Mouse (Mus musculus) spleen, adult 2 months (tissue): ENCODE data around the gene Sec24a. TPM values are rescaled to one million over a fixed set of nuclear protein-coding genes. Genes with fewer than 3 reads are reported as not detected.
"Not testable (repeated sequence)": the region's sequence is repeated elsewhere in the genome, so short reads cannot be mapped to it uniquely, and the experiment has no call there.

Source experiments
- DNase-seq, 2 experiments: peaks; one replicate each; pipeline versions ENCODE4 v3.0.0 to v3.0.0-alpha.2; 2012 to 2021; ENCODE audit warnings: low spot score in 2 of 2, low read depth in 1 of 2
- H3K27ac ChIP-seq: fragments of 200-500 bp; 2 replicates; pipeline ENCODE4 v1.5.1; 2012; ENCODE audit warnings: low read length, inconsistent platforms; ENCODE audit not compliant: insufficient read depth
- H3K27me3 ChIP-seq: fragments of 200-500 bp; 2 replicates; pipeline ENCODE4 v1.6.1; 2012; ENCODE audit warnings: mild to moderate bottlenecking, moderate library complexity, low read length, inconsistent platforms; ENCODE audit not compliant: control insufficient read depth, insufficient read depth
- H3K36me3 ChIP-seq: fragments of 200-500 bp; 2 replicates; pipeline ENCODE4 v1.6.1; 2012; ENCODE audit warnings: mild to moderate bottlenecking, low read length, inconsistent platforms; ENCODE audit not compliant: control insufficient read depth, insufficient read depth
- H3K4me1 ChIP-seq: fragments of 200-500 bp; 2 replicates; pipeline ENCODE4 v1.6.1; 2011; ENCODE audit warnings: inconsistent platforms; ENCODE audit not compliant: control insufficient read depth, insufficient read depth, insufficient read length
- H3K4me3 ChIP-seq: fragments of 200-500 bp; 2 replicates; pipeline ENCODE4 v1.5.1; 2011; ENCODE audit warnings: mild to moderate bottlenecking, inconsistent platforms; ENCODE audit not compliant: insufficient read depth, insufficient read length; ENCODE audit errors: extremely low read depth
- CTCF ChIP-seq: fragments of 200-500 bp; IDR thresholded peaks from 2 replicates; pipeline ENCODE4 v1.5.1; 2011; ENCODE audit warnings: mild to moderate bottlenecking, inconsistent platforms; ENCODE audit not compliant: insufficient read depth, insufficient read length, insufficient replicate concordance; ENCODE audit errors: extremely low read depth
- POLR2A ChIP-seq: fragments of 200-500 bp; IDR thresholded peaks from 2 replicates; pipeline ENCODE4 v1.6.1; 2011; ENCODE audit warnings: low read depth, low read length, inconsistent platforms
- WGBS: fragments of 180-500 bp; shearing (Covaris S2); methylation state at CpG from one replicate; pipeline ENCODE4 v1.1.7; 2018; 5-methylcytosine and 5-hydroxymethylcytosine counted together
- polyA plus RNA-seq: library from polyadenylated mRNA; depleted of rRNA; stranded (reverse); fragments of >200 nt; gene quantifications from 2 replicates; pipeline ENCODE4 v1.2.3, GENCODE M21; 2012

The Sec24a gene
- polyA plus RNA-seq, 1 experiment, result 10.0 TPM

DNA sequence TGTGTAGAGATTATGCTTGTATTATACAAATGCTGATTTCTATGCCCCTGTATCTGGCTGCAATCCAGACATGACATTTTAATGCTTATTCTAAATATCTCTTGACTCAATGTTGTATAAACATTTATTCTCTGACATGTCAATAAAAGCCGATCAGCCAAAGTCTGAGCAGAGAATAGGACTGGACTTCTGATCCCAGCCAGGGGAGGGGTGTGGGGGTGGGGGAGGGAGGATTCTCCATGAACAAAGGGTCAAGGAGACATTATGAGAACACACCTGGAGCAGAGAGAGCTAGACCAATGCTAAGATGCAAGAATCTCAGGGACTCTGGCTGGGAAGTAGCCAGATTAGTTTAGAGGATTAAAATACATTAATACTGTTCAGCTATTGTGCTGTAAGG is 17.3 kb downstream of the Sec24a start:
- 95% methylated on average over 1 of the region's 1 CpGs for WGBS
- no peak for TF ChIP-seq POLR2A
- TF ChIP-seq CTCF, result no peak

DNA sequence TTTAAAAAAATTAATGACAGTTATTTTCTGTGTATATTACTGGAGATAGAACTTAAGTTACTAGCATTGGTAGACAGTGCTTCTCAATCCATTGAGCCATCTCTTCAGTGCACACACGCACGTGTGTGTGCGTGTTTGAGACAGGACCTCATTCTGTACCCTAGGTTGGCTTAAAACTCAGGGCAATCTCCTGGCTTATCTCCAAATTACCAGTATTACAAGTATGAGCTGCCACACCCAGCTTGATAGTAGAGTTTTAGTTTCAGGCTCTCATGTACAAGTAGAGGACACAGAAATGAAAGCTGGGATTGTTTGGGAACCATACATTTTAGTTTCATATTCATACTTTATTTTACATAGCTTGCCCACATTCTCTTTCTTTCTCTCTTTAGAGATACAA is 22.7 kb downstream of the Sec24a start:
- no peaks in the 10 kb centered on the region for H3K27me3 ChIP-seq
- peaks cover 25% of the 10 kb centered on the region for H3K36me3 ChIP-seq
- 78% methylated on average over 3 of the region's 3 CpGs for WGBS
- no peak overlapping the region for H3K27ac ChIP-seq
- H3K4me3 ChIP-seq, result no peak overlapping the region
- no peak for DNase-seq
- no peaks in the 10 kb centered on the region for H3K4me1 ChIP-seq
- TF ChIP-seq CTCF, result no peak
- TF ChIP-seq POLR2A, result no peak

More for the DNA sequence above, 17.3 kb downstream of the Sec24a start:
- Histone ChIP-seq H3K36me3 (peaks cover 19% of the 10 kb centered on the region), H3K4me3 (no peak overlapping the region), H3K27ac (no peak overlapping the region), H3K27me3 (no peaks in the 10 kb centered on the region), H3K4me1 (no peaks in the 10 kb centered on the region)
- no peak for DNase-seq

DNA sequence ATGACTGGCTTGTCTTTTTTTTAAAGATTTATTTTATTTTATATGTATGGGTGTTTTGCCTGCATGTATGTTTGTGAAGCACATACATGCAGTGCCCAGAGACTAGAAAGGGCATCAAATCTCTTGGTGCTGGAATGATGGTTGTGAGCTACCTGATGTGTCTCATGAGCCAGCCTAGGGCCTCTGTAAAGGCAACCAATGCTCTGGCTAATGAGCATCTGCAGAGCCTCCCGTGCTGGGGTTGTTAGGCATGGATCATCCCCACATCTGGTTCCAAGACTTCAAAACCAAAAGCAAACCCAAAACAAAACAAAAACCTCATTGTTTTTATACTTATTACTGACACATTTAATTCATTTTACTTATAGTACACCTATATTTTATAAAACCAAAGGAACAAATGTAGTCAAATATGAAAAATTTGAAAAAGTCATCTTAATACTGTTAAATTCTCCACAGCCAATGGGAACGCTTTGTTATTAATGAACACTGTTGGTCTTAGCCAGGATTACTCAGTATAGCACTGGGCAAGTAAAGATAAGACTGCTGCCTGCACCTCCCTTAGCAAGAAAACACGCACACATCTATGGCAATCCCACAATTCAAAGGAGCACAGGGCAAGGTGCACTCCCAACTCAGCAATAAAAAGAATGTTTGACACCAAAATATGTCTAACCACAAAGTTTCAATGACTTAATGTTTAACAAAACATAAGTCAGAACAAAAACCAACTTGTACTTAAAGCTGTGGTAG is 24.6 kb downstream of the Sec24a start:
- no peaks in the 10 kb centered on the region for H3K4me1 ChIP-seq
- no peak overlapping the region for H3K27ac ChIP-seq
- H3K36me3 ChIP-seq, result peaks cover 27% of the 10 kb centered on the region
- H3K27me3 ChIP-seq, result no peaks in the 10 kb centered on the region
- TF ChIP-seq POLR2A, result no peak
- TF ChIP-seq CTCF, result no peak
- H3K4me3 ChIP-seq, result no peak overlapping the region
- DNase-seq, result no peak
- 79% methylated on average over 3 of the region's 3 CpGs for WGBS

DNA sequence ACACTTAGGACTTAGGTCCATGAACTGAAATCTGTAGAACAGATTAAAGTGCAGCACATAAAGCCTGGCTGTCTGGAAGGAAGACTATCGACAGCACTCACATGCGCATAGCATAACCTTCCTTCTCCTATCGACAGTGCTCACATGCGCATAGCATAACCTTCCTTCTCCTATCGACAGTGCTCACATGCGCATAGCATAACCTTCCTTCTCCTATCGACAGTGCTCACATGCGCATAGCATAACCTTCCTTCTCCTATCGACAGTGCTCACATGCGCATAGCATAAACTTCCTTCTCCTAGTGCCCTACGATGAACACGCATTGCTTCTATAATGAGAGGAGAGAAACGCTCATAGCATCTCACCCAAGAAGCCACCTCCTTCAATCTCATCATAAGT is 29.2 kb downstream of the Sec24a start:
- H3K4me3 ChIP-seq, H3K27ac ChIP-seq, H3K27me3 ChIP-seq, DNase-seq, H3K4me1 ChIP-seq: not testable (repeated sequence)
- WGBS, result 97% methylated on average over 13 of the region's 13 CpGs
- peaks cover 25% of the 10 kb centered on the region for H3K36me3 ChIP-seq

DNA sequence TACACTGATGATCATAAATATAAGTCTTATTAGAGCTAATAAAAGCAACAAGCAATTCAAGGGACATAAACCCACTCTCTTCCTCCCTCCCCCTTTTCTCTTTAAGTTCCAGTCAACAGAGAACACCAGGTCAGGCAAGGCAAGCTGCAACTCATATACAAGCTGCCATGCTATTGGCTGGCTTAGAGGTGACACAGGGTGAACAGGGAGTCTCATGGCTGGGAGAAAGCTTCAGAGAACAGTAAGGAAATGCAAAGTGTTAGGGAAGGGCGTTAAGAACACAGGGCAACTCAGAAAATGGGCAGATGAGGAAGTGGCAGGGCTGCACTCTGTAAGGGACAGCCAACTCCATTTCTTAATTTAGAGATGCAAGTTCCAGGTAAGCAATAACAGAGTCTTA is 30.6 kb downstream of the Sec24a start:
- 54% methylated on average over 1 of the region's 1 CpGs for WGBS
- no peaks in the 10 kb centered on the region for H3K27me3 ChIP-seq
- no peak for DNase-seq
- peaks cover 25% of the 10 kb centered on the region for H3K36me3 ChIP-seq
- H3K27ac ChIP-seq, result no peak overlapping the region
- no peak for TF ChIP-seq CTCF
- TF ChIP-seq POLR2A, result no peak
- no peak overlapping the region for H3K4me3 ChIP-seq
- H3K4me1 ChIP-seq, result no peaks in the 10 kb centered on the region

DNA sequence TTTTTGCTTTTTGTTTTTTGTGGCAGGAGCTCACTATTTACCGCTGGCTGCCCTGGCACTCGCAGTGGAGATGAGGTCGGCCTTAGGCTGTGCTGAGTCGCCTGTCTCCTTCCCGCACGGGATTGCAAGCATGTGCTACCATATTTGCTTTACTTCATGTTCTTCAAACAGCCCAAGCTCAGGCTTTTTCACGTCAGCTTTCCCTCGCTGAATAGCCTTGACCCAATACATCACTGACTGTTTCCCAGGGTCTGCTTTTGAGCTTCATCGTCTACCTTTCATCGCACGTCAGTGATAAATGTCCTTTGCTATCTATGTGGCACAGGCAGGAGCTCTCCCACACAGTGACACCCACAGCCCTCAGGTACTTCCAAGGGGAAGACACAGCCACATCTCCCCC is 42.4 kb downstream of the Sec24a start:
- H3K27me3 ChIP-seq, result no peaks in the 10 kb centered on the region
- WGBS, result 94% methylated on average over 11 of the region's 11 CpGs
- no peak for DNase-seq
- TF ChIP-seq CTCF, result no peak
- TF ChIP-seq POLR2A, result no peak
- H3K27ac ChIP-seq, result no peak overlapping the region
- H3K36me3 ChIP-seq, result peaks cover 33% of the 10 kb centered on the region
- H3K4me3 ChIP-seq, result no peak overlapping the region
- no peaks in the 10 kb centered on the region for H3K4me1 ChIP-seq

DNA sequence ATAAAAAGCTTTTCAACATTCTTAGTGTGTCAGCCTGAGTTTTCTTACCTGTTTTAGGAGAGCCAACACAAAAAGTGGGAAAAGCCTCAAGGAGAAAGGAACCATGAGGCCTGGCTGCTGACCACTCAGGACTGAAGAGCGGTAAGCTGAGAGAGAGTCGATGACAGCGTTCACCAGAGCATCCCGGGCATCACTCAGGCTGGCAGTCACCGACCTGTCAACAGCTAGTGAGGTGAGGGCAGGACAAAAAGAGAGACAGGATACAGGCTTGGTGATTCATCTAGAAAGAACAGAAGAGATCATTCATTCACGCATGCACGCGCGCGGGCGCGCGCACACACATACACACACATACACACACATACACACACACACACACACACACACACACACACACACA is 56.4 kb downstream of the Sec24a start:
- Histone ChIP-seq H3K27me3 (no peaks in the 10 kb centered on the region), H3K4me3 (no peak overlapping the region), H3K4me1 (no peaks in the 10 kb centered on the region), H3K36me3 (peaks cover 29% of the 10 kb centered on the region), H3K27ac (no peak overlapping the region)
- TF ChIP-seq CTCF, result no peak
- DNase-seq, result no peak
- WGBS, result 95% methylated on average over 13 of the region's 13 CpGs
